Comparison of ENCODE assay signal across 9 mouse cellular contexts in the genomic region with DNA sequence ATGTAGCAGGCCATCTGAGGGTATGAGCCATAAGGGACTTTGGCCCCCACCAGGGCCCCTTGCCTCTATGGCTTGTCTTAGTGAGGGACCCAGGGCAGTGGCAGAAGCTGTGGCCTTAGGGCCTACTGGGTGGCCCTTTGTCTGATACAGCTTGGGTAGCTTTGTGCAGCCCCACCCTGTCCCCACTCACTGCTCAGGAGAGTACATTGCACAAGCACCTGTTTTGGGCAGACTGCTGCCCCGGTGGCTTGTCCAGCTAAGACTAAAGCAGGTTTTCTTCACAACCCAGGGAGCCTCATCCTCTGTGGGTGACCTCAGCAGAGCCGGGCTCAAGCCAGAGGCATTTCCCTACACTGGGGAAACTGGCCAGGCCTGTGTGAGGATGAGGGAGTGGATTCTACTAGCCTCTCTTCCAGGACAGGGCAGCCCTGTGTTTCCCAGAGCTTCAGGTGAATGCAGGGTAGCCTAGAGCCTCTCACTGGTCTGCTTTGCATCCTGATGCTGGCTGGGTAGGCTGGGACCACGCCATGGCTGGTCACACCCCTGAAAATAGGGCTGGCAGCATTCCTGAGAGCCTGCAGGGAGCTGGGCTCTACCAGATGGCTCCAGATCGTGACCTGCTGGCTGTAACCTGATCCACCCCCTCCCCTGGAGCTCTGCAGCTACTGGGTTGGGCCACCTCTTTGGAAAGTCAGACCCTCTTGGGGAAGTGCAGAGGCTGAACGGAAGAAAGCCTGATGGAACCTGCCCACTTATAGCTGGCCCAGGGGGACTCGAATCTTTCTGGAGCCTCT. TPM values are rescaled to one million over a fixed set of nuclear protein-coding genes. Genes with fewer than 3 reads are reported as not detected.
DNase-seq lines count a peak whose midpoint lies in the region; ATAC-seq lines count a peak whose summit lies in the region.
"Had no signal": no experiment of that assay in that cellular context is flagged by ENCODE, and none has a peak within 500 bp of the region (broad histone marks: within the 10 kb centered on the region; RNA-seq: fewer than 3 reads in every experiment).

No protein-coding gene starts in this region.

- no peaks in the 10 kb centered on the region for H3K9me3 ChIP-seq in hindbrain, embryonic 14.5 days (ENCODE audit: control insufficient read depth, low read length)
- H3K9me3 ChIP-seq in liver, embryonic 13.5 days (replicated peaks): no peaks in the 10 kb centered on the region

- no peak overlapping the region for H3K4me3 ChIP-seq in hindbrain, embryonic 14.5 days (replicated peaks; ENCODE audit: low read length)
- H3K4me3 ChIP-seq in liver, embryonic 13.5 days (replicated peaks): no peak overlapping the region

- H3K4me1 ChIP-seq in hindbrain, embryonic 14.5 days (replicated peaks; ENCODE audit: control insufficient read depth, insufficient read depth, low read length): no peaks in the 10 kb centered on the region
- H3K4me1 ChIP-seq in liver, embryonic 13.5 days (replicated peaks): 0 out of 2 replicates have a peak, but pooled peaks cover 6% of the 10 kb centered on the region

- H3K4me2 ChIP-seq in hindbrain, embryonic 14.5 days (replicated peaks): no peak overlapping the region
- no peak overlapping the region for H3K4me2 ChIP-seq in liver, embryonic 13.5 days

- DNase-seq in urinary bladder, postnatal 14 days (ENCODE audit: low spot score): peak; percentile 73
- no peak for DNase-seq in urinary bladder, postnatal 10 days (ENCODE audit: low spot score)
- peak; percentile 81 for DNase-seq in gastrocnemius, adult 18-20 months (ENCODE audit: low spot score)
- DNase-seq in hindbrain, embryonic 14.5 days (ENCODE audit: low spot score): no peak
- no peak for DNase-seq in liver, embryonic 13.5 days
- DNase-seq in yolk sac, embryonic 10.5 days (ENCODE audit: low spot score): peak; percentile 69
- no peak for DNase-seq in adrenal gland, adult 18-20 months (ENCODE audit: low spot score in 2 of 2)
- no peak for DNase-seq in right cerebral cortex, adult 2 months (ENCODE audit: low spot score in 2 of 2)

- H3K9ac ChIP-seq in hindbrain, embryonic 14.5 days: no peak overlapping the region
- H3K9ac ChIP-seq in liver, embryonic 13.5 days: no peak overlapping the region

- H3K27ac ChIP-seq in hindbrain, embryonic 14.5 days: no peak overlapping the region
- no peak overlapping the region for H3K27ac ChIP-seq in liver, embryonic 13.5 days
- H3K27ac ChIP-seq: macrophage had no signal

- no peaks in the 10 kb centered on the region for H3K27me3 ChIP-seq in hindbrain, embryonic 14.5 days (ENCODE audit: control insufficient read depth, insufficient read depth, low read length)
- H3K27me3 ChIP-seq in liver, embryonic 13.5 days: peaks cover 10% of the 10 kb centered on the region; the same call in 1 of the 2 replicates

- 12% methylated on average over 6 of the region's 6 CpGs for WGBS in hindbrain, embryonic 14.5 days
- WGBS in liver, embryonic 13.5 days (ENCODE audit: insufficient replicate concordance): 29% methylated on average over 6 of the region's 6 CpGs

- no peaks in the 10 kb centered on the region for H3K36me3 ChIP-seq in hindbrain, embryonic 14.5 days (replicated peaks; ENCODE audit: control insufficient read depth, insufficient read depth)
- no peaks in the 10 kb centered on the region for H3K36me3 ChIP-seq in liver, embryonic 13.5 days

- 0 out of 2 replicates have a peak, but pooled peaks have one; percentile 14 for ATAC-seq in hindbrain, embryonic 14.5 days (ENCODE audit: low FRiP score)
- peak; percentile 29; the same call in 1 of the 2 replicates for ATAC-seq in liver, embryonic 13.5 days (ENCODE audit: low read depth)

RNA-seq across cellular contexts. Expression of gene Kcnq1, which starts 17.9 kb away (rescaled TPM):
- total RNA-seq in gastrocnemius, adult 18-20 months (2021): under 1 TPM; 0.50 to 0.57 TPM
- 0.94 and 1.3 TPM in 2 replicates for polyA plus RNA-seq in hindbrain, embryonic 14.5 days (2014; fragmentation: Nextera tagmentation; extraction: Ambion mirVana)
- polyA plus RNA-seq in liver, embryonic 13.5 days (2015; fragmentation: Nextera tagmentation; extraction: Ambion mirVana): 0.27 and 0.57 TPM in 2 replicates
- total RNA-seq in adrenal gland, adult 18-20 months (2021): 1 to 10 TPM; 3.2 to 6.0 TPM

RNA-seq across cellular contexts. Expression of gene Trpm5, which starts 29.6 kb away (rescaled TPM):
- not detected for total RNA-seq in gastrocnemius, adult 18-20 months (2021)
- 1.9 and 2.3 TPM in 2 replicates for polyA plus RNA-seq in hindbrain, embryonic 14.5 days (2014; fragmentation: Nextera tagmentation; extraction: Ambion mirVana)
- 0.73 and 0.75 TPM in 2 replicates for polyA plus RNA-seq in liver, embryonic 13.5 days (2015; fragmentation: Nextera tagmentation; extraction: Ambion mirVana)
- total RNA-seq in adrenal gland, adult 18-20 months (2021): under 1 TPM; 0.30 to 0.38 TPM
- polyA plus RNA-seq: macrophage had no signal

RNA-seq across cellular contexts. Expression of gene Tssc4, which starts 55.0 kb away (rescaled TPM):
- 1 to 10 TPM; 6.7 to 8.0 TPM for total RNA-seq in gastrocnemius, adult 18-20 months (2021)
- 56.8 and 62.8 TPM in 2 replicates for polyA plus RNA-seq in hindbrain, embryonic 14.5 days (2014; fragmentation: Nextera tagmentation; extraction: Ambion mirVana)
- 44.2 and 45.3 TPM in 2 replicates for polyA plus RNA-seq in liver, embryonic 13.5 days (2015; fragmentation: Nextera tagmentation; extraction: Ambion mirVana)
- total RNA-seq in adrenal gland, adult 18-20 months (2021): 10 to 100 TPM; 24.0 to 26.3 TPM

Comparison
In these comparisons a context has a peak if more than half of its experiments do, and no peak if none do; other contexts are left out.
1. DNase-seq: peak in urinary bladder, postnatal 14 days (single experiment), gastrocnemius, adult 18-20 months (single experiment) and yolk sac, embryonic 10.5 days (single experiment); none in urinary bladder, postnatal 10 days (single experiment), hindbrain, embryonic 14.5 days (single experiment), liver, embryonic 13.5 days (single experiment), adrenal gland, adult 18-20 months (0 of 2) and right cerebral cortex, adult 2 months (0 of 2).